Mouse (Mus musculus) forebrain, embryonic 14.5 days (tissue): ENCODE measurements at regions not wholly inside any gene's neighbourhood (a gene's known extent, or its start where the extent isn't known, plus 50 kb on each side); places are given as distances from the start of the nearest gene placed in this dataset.

Source experiments
- ATAC-seq: fragments of 200-750 bp; cut with Nextera tagmentation; 2 replicates; pipeline ENCODE4 v1.8.0; 2017; ENCODE audit warnings: mild to moderate bottlenecking, moderate library complexity
- DNase-seq: peaks from one replicate; pipeline ENCODE4 v3.0.0-alpha.2; 2015; ENCODE audit warnings: low spot score
- H3K27ac ChIP-seq: fragments of 300-500 bp; sonication (generic); 2 replicates; pipeline ENCODE4 v1.5.1; 2014; ENCODE audit warnings: low read depth, mild to moderate bottlenecking, control low read depth, low read length, moderate library complexity
- H3K27me3 ChIP-seq: fragments of 300-500 bp; sonication (generic); replicated peaks from 2 replicates; pipeline ENCODE4 v1.6.1; 2014; ENCODE audit warnings: low read length, control low read depth, mixed read lengths; ENCODE audit not compliant: control insufficient read depth, insufficient read depth
- H3K36me3 ChIP-seq: fragments of 300-500 bp; sonication (generic); 2 replicates; pipeline ENCODE4 v1.6.1; 2014; ENCODE audit warnings: low read length, control low read depth; ENCODE audit not compliant: control insufficient read depth, insufficient read depth
- H3K4me1 ChIP-seq: fragments of 300-500 bp; sonication (generic); 2 replicates; pipeline ENCODE4 v1.6.1; 2014; ENCODE audit warnings: antibody characterized with exemption, low read length, control low read depth; ENCODE audit not compliant: control insufficient read depth, insufficient read depth
- H3K4me2 ChIP-seq: fragments of 300-500 bp; sonication (generic); 2 replicates; pipeline ENCODE4 v1.6.1; 2014; ENCODE audit warnings: mild to moderate bottlenecking, control low read depth, low read length
- H3K4me3 ChIP-seq: fragments of 300-500 bp; sonication (generic); 2 replicates; pipeline ENCODE4 v1.5.1; 2014; ENCODE audit warnings: low read depth, low read length, control low read depth
- H3K9ac ChIP-seq: fragments of 300-500 bp; sonication (generic); 2 replicates; pipeline ENCODE4 v1.6.1; 2014; ENCODE audit warnings: mild to moderate bottlenecking, low read length, control low read depth, moderate library complexity
- H3K9me3 ChIP-seq: fragments of 300-500 bp; sonication (generic); replicated peaks from 2 replicates; pipeline ENCODE4 v1.6.1; 2016; ENCODE audit warnings: low read length, control low read depth, mixed read lengths; ENCODE audit not compliant: control insufficient read depth
- WGBS: fragments of 180-500 bp; shearing (Covaris S2); extraction: QIAGEN DNeasy Blood & Tissue Kit; methylation state at CpG from one replicate; pipeline ENCODE4 v1.1.7; 2014; 5-methylcytosine and 5-hydroxymethylcytosine counted together

- no peaks in the 10 kb centered on the region for H3K27me3 ChIP-seq
- no peak overlapping the region for H3K4me2 ChIP-seq
- no peaks in the 10 kb centered on the region for H3K36me3 ChIP-seq
- no peak overlapping the region for H3K27ac ChIP-seq
- no peaks in the 10 kb centered on the region for H3K9me3 ChIP-seq
- H3K9ac ChIP-seq: no peak overlapping the region
- 91% methylated on average over 8 of the region's 8 CpGs for WGBS
- H3K4me3 ChIP-seq: no peak overlapping the region
- DNase-seq: no peak
- no peak for ATAC-seq
- H3K4me1 ChIP-seq: no peaks in the 10 kb centered on the region
These were observed 273.8 kb downstream of the Hivep2 start for GRCm38 (mm10) chr10:14239670-14240069.

GRCm38 (mm10) chr10:14234896-14235604, 269.2 kb downstream of the Hivep2 start:
- DNase-seq: no peak
- 80% methylated on average over 10 of the region's 10 CpGs for WGBS
- H3K27ac ChIP-seq: no peak overlapping the region
- H3K9ac ChIP-seq: no peak overlapping the region
- H3K4me3 ChIP-seq: no peak overlapping the region
- no peak overlapping the region for H3K4me2 ChIP-seq
- no peaks in the 10 kb centered on the region for H3K27me3 ChIP-seq
- no peak for ATAC-seq
- no peaks in the 10 kb centered on the region for H3K9me3 ChIP-seq
- no peaks in the 10 kb centered on the region for H3K36me3 ChIP-seq
- H3K4me1 ChIP-seq: no peaks in the 10 kb centered on the region

- ATAC-seq (no peak), DNase-seq (no peak)
- no peaks in the 10 kb centered on the region for H3K27me3 ChIP-seq
- H3K9me3 ChIP-seq: no peaks in the 10 kb centered on the region
- WGBS: 35% methylated on average over 5 of the region's 5 CpGs
- no peak overlapping the region for H3K4me3 ChIP-seq
- H3K4me2 ChIP-seq: no peak overlapping the region
- H3K4me1 ChIP-seq: no peaks in the 10 kb centered on the region
- no peak overlapping the region for H3K27ac ChIP-seq
- no peaks in the 10 kb centered on the region for H3K36me3 ChIP-seq
- no peak overlapping the region for H3K9ac ChIP-seq
These were observed 268.2 kb downstream of the Hivep2 start for GRCm38 (mm10) chr10:14234005-14234602.

GRCm38 (mm10) chr10:14233335-14233734, 267.5 kb downstream of the Hivep2 start:
- H3K4me2 ChIP-seq: no peak overlapping the region
- H3K4me1 ChIP-seq: no peaks in the 10 kb centered on the region
- no peak for ATAC-seq
- no peaks in the 10 kb centered on the region for H3K36me3 ChIP-seq
- 84% methylated on average over 3 of the region's 3 CpGs for WGBS
- H3K9ac ChIP-seq: no peak overlapping the region
- H3K27me3 ChIP-seq: no peaks in the 10 kb centered on the region
- no peak overlapping the region for H3K4me3 ChIP-seq
- DNase-seq: no peak
- H3K27ac ChIP-seq: no peak overlapping the region
- H3K9me3 ChIP-seq: no peaks in the 10 kb centered on the region

GRCm38 (mm10) chr10:14231464-14231863, 265.6 kb downstream of the Hivep2 start:
- no peak overlapping the region for H3K4me3 ChIP-seq
- H3K4me1 ChIP-seq: no peaks in the 10 kb centered on the region
- H3K9ac ChIP-seq: no peak overlapping the region
- DNase-seq (no peak), ATAC-seq (no peak)
- no peaks in the 10 kb centered on the region for H3K36me3 ChIP-seq
- no peak overlapping the region for H3K4me2 ChIP-seq
- 82% methylated on average over 1 of the region's 1 CpGs for WGBS
- H3K27ac ChIP-seq: no peak overlapping the region
- no peaks in the 10 kb centered on the region for H3K9me3 ChIP-seq
- no peaks in the 10 kb centered on the region for H3K27me3 ChIP-seq

- no peak overlapping the region for H3K4me3 ChIP-seq
- H3K27ac ChIP-seq: no peak overlapping the region
- H3K36me3 ChIP-seq: no peaks in the 10 kb centered on the region
- no peaks in the 10 kb centered on the region for H3K4me1 ChIP-seq
- H3K4me2 ChIP-seq: no peak overlapping the region
- WGBS: 88% methylated on average over 1 of the region's 1 CpGs
- no peaks in the 10 kb centered on the region for H3K9me3 ChIP-seq
- no peaks in the 10 kb centered on the region for H3K27me3 ChIP-seq
- no peak overlapping the region for H3K9ac ChIP-seq
- DNase-seq (no peak), ATAC-seq (no peak)
These were observed 251.4 kb downstream of the Hivep2 start for GRCm38 (mm10) chr10:14217284-14217683.

- Histone ChIP-seq H3K36me3 (no peaks in the 10 kb centered on the region), H3K27ac (peak overlapping the region; percentile 56; the same call in 1 of the 2 replicates), H3K4me3 (no peak overlapping the region), H3K9me3 (no peaks in the 10 kb centered on the region), H3K4me2 (no peak overlapping the region), H3K27me3 (no peaks in the 10 kb centered on the region), H3K4me1 (no peaks in the 10 kb centered on the region), H3K9ac (no peak overlapping the region)
- 86% methylated on average over 10 of the region's 10 CpGs for WGBS
- ATAC-seq: peak; percentile 67; the same call in 1 of the 2 replicates
- peak; percentile 55 for DNase-seq
These were observed 250.5 kb downstream of the Hivep2 start for GRCm38 (mm10) chr10:14216191-14216992.

GRCm38 (mm10) chr10:14215512-14215911, 249.6 kb downstream of the Hivep2 start:
- H3K27me3 ChIP-seq: no peaks in the 10 kb centered on the region
- no peaks in the 10 kb centered on the region for H3K36me3 ChIP-seq
- H3K4me2 ChIP-seq: no peak overlapping the region
- 83% methylated on average over 4 of the region's 4 CpGs for WGBS
- DNase-seq (no peak), ATAC-seq (no peak)
- H3K4me3 ChIP-seq: no peak overlapping the region
- no peaks in the 10 kb centered on the region for H3K4me1 ChIP-seq
- H3K27ac ChIP-seq: no peak overlapping the region
- H3K9me3 ChIP-seq: no peaks in the 10 kb centered on the region
- H3K9ac ChIP-seq: no peak overlapping the region

- no peaks in the 10 kb centered on the region for H3K27me3 ChIP-seq
- WGBS: 90% methylated on average over 5 of the region's 5 CpGs
- H3K36me3 ChIP-seq: no peaks in the 10 kb centered on the region
- no peaks in the 10 kb centered on the region for H3K9me3 ChIP-seq
- no peak overlapping the region for H3K4me2 ChIP-seq
- no peaks in the 10 kb centered on the region for H3K4me1 ChIP-seq
- no peak overlapping the region for H3K4me3 ChIP-seq
- H3K9ac ChIP-seq: no peak overlapping the region
- ATAC-seq (no peak), DNase-seq (no peak)
- no peak overlapping the region for H3K27ac ChIP-seq
These were observed 247.7 kb downstream of the Hivep2 start for GRCm38 (mm10) chr10:14213536-14213935.
